In genomic region chr12:33003339-33003965, GRCm38 (mm10) we compare ENCODE assay signal across 17 mouse cellular contexts. TPM values are rescaled to one million over a fixed set of nuclear protein-coding genes. Genes with fewer than 3 reads are reported as not detected.
DNase-seq lines count a peak whose midpoint lies in the region; ATAC-seq and TF ChIP-seq lines count a peak whose summit lies in the region.
"Had no signal": no experiment of that assay in that cellular context is flagged by ENCODE, and none has a peak within 500 bp of the region (broad histone marks: within the 10 kb centered on the region; RNA-seq: fewer than 3 reads in every experiment).

No protein-coding gene starts in this region.

- H3K36me3 ChIP-seq in embryonic facial prominence, embryonic 14.5 days (ENCODE audit: control insufficient read depth, insufficient read depth, low read length) = no peaks in the 10 kb centered on the region
- H3K36me3 ChIP-seq in embryonic facial prominence, embryonic 10.5 days (replicated peaks) = no peaks in the 10 kb centered on the region
- H3K36me3 ChIP-seq in hindbrain, embryonic 14.5 days (replicated peaks; ENCODE audit: control insufficient read depth, insufficient read depth) = no peaks in the 10 kb centered on the region
- no peaks in the 10 kb centered on the region for H3K36me3 ChIP-seq in hindbrain, embryonic 10.5 days
- H3K36me3 ChIP-seq in midbrain, embryonic 16.5 days (ENCODE audit: control insufficient read depth, insufficient read depth, low read length) = no peaks in the 10 kb centered on the region
- H3K36me3 ChIP-seq: heart, embryonic 13.5 days had no signal

- no peaks in the 10 kb centered on the region for H3K27me3 ChIP-seq in embryonic facial prominence, embryonic 14.5 days (replicated peaks; ENCODE audit: control insufficient read depth, insufficient read depth, low read length)
- H3K27me3 ChIP-seq in embryonic facial prominence, embryonic 10.5 days (replicated peaks; ENCODE audit: low read depth, poor library complexity, severe bottlenecking) = no peaks in the 10 kb centered on the region
- no peaks in the 10 kb centered on the region for H3K27me3 ChIP-seq in hindbrain, embryonic 14.5 days (ENCODE audit: control insufficient read depth, insufficient read depth, low read length)
- H3K27me3 ChIP-seq in hindbrain, embryonic 10.5 days (ENCODE audit: insufficient read depth, poor library complexity, severe bottlenecking) = no peaks in the 10 kb centered on the region
- H3K27me3 ChIP-seq in midbrain, embryonic 16.5 days (ENCODE audit: control insufficient read depth, insufficient read depth, low read depth, low read length) = no peaks in the 10 kb centered on the region

- no peak overlapping the region for H3K27ac ChIP-seq in embryonic facial prominence, embryonic 14.5 days (replicated peaks; ENCODE audit: low read depth, low read length)
- H3K27ac ChIP-seq in embryonic facial prominence, embryonic 10.5 days (replicated peaks) = no peak overlapping the region
- no peak overlapping the region for H3K27ac ChIP-seq in hindbrain, embryonic 14.5 days
- no peak overlapping the region for H3K27ac ChIP-seq in hindbrain, embryonic 10.5 days
- no peak overlapping the region for H3K27ac ChIP-seq in midbrain, embryonic 16.5 days (ENCODE audit: low read length)
- H3K27ac ChIP-seq: heart, embryonic 13.5 days had no signal

- H3K9ac ChIP-seq in embryonic facial prominence, embryonic 14.5 days (ENCODE audit: low read depth, low read length) = no peak overlapping the region
- H3K9ac ChIP-seq in hindbrain, embryonic 14.5 days = no peak overlapping the region
- no peak overlapping the region for H3K9ac ChIP-seq in midbrain, embryonic 16.5 days (ENCODE audit: low read depth, low read length)
- H3K9ac ChIP-seq: heart, embryonic 13.5 days had no signal

- TF ChIP-seq POLR2A in brain, embryonic 14.5 days (IDR thresholded peaks at IDR 0.05; ENCODE audit: borderline replicate concordance, extremely low read depth, insufficient read depth, insufficient read length, poor library complexity, severe bottlenecking) = no peak

- no peak overlapping the region for H3K4me3 ChIP-seq in embryonic facial prominence, embryonic 14.5 days (ENCODE audit: low read depth, low read length)
- no peak overlapping the region for H3K4me3 ChIP-seq in embryonic facial prominence, embryonic 10.5 days
- H3K4me3 ChIP-seq in hindbrain, embryonic 14.5 days (replicated peaks; ENCODE audit: low read length) = no peak overlapping the region
- no peak overlapping the region for H3K4me3 ChIP-seq in hindbrain, embryonic 10.5 days
- H3K4me3 ChIP-seq in midbrain, embryonic 16.5 days (ENCODE audit: low read depth, low read length) = no peak overlapping the region
- H3K4me3 ChIP-seq: erythroblast, embryonic 14.5 days; heart, embryonic 13.5 days had no signal

- peaks cover 9% of the 10 kb centered on the region for H3K4me1 ChIP-seq in embryonic facial prominence, embryonic 14.5 days (ENCODE audit: control insufficient read depth, insufficient read depth, low read length)
- H3K4me1 ChIP-seq in embryonic facial prominence, embryonic 10.5 days = peaks cover 15% of the 10 kb centered on the region
- H3K4me1 ChIP-seq in hindbrain, embryonic 14.5 days (replicated peaks; ENCODE audit: control insufficient read depth, insufficient read depth, low read length) = no peaks in the 10 kb centered on the region
- H3K4me1 ChIP-seq in hindbrain, embryonic 10.5 days (replicated peaks) = peaks cover 4% of the 10 kb centered on the region
- H3K4me1 ChIP-seq in midbrain, embryonic 16.5 days (ENCODE audit: control insufficient read depth, insufficient read depth, low read length) = no peaks in the 10 kb centered on the region

- peak; percentile 68 for DNase-seq in embryonic facial prominence, embryonic 14.5 days (ENCODE audit: low spot score)
- DNase-seq in embryonic facial prominence, embryonic 10.5 days (ENCODE audit: low spot score) = no peak
- no peak for DNase-seq in hindbrain, embryonic 14.5 days (ENCODE audit: low spot score)
- no peak for DNase-seq in hindbrain, embryonic 10.5 days (ENCODE audit: low spot score)
- peak; percentile 41 for DNase-seq in brain, embryonic 14.5 days (ENCODE audit: low read depth)
- DNase-seq in Muller cell, postnatal 12 days (ENCODE audit: inconsistent ontology term) = no peak
- DNase-seq in heart, postnatal 36 days = no peak
- DNase-seq: adrenal gland, adult 2 months; cerebellum, adult 11 months; cerebellum, postnatal 36 days; kidney, adult 2 months; kidney, postnatal 14 days; lung, adult 18-20 months; lung, postnatal 36 days had no signal

- no peaks in the 10 kb centered on the region for H3K9me3 ChIP-seq in embryonic facial prominence, embryonic 14.5 days (ENCODE audit: control insufficient read depth, low read length)
- no peaks in the 10 kb centered on the region for H3K9me3 ChIP-seq in embryonic facial prominence, embryonic 10.5 days
- no peaks in the 10 kb centered on the region for H3K9me3 ChIP-seq in hindbrain, embryonic 14.5 days (ENCODE audit: control insufficient read depth, low read length)
- H3K9me3 ChIP-seq in hindbrain, embryonic 10.5 days = no peaks in the 10 kb centered on the region
- H3K9me3 ChIP-seq in midbrain, embryonic 16.5 days (replicated peaks; ENCODE audit: control insufficient read depth, low read length, poor library complexity, severe bottlenecking) = no peaks in the 10 kb centered on the region
- H3K9me3 ChIP-seq: heart, embryonic 13.5 days had no signal

- no peak overlapping the region for H3K4me2 ChIP-seq in embryonic facial prominence, embryonic 14.5 days (ENCODE audit: low read depth, low read length)
- no peak overlapping the region for H3K4me2 ChIP-seq in hindbrain, embryonic 14.5 days (replicated peaks)
- no peak overlapping the region for H3K4me2 ChIP-seq in midbrain, embryonic 16.5 days (ENCODE audit: low read length)
- H3K4me2 ChIP-seq: heart, embryonic 13.5 days had no signal

- intact Hi-C loops in heart, postnatal 36 days (cut with DNase I) = no loop called here

- TF ChIP-seq CTCF in brain, embryonic 14.5 days (IDR thresholded peaks at IDR 0.05; ENCODE audit: borderline replicate concordance, extremely low read depth, insufficient read depth, insufficient read length) = no peak

- 57% methylated on average over 8 of the region's 8 CpGs for WGBS in embryonic facial prominence, embryonic 14.5 days
- WGBS in embryonic facial prominence, embryonic 10.5 days = 76% methylated on average over 8 of the region's 8 CpGs
- 62% methylated on average over 8 of the region's 8 CpGs for WGBS in hindbrain, embryonic 14.5 days
- 69% methylated on average over 8 of the region's 8 CpGs for WGBS in hindbrain, embryonic 10.5 days
- WGBS in midbrain, embryonic 16.5 days = 48% methylated on average over 8 of the region's 8 CpGs

- ATAC-seq in embryonic facial prominence, embryonic 14.5 days (ENCODE audit: low read depth) = peak; percentile 47; the same call in 1 of the 2 replicates
- peak; percentile 31; the same call in 1 of the 2 replicates for ATAC-seq in hindbrain, embryonic 14.5 days (ENCODE audit: low FRiP score)
- peak; percentile 19; the same call in 1 of the 2 replicates for ATAC-seq in midbrain, embryonic 16.5 days

RNA-seq across cellular contexts. Expression of gene Sypl, which starts 49.8 kb away (rescaled TPM):
- polyA plus RNA-seq in embryonic facial prominence, embryonic 14.5 days (2014; fragmentation: Nextera tagmentation; extraction: Ambion mirVana) = 115 and 119 TPM in 2 replicates
- 48.6 and 50.3 TPM in 2 replicates for polyA plus RNA-seq in embryonic facial prominence, embryonic 10.5 days (2016; fragmentation: Nextera tagmentation; extraction: Ambion mirVana)
- polyA plus RNA-seq in hindbrain, embryonic 14.5 days (2014; fragmentation: Nextera tagmentation; extraction: Ambion mirVana) = 50.1 and 50.7 TPM in 2 replicates
- polyA plus RNA-seq in hindbrain, embryonic 10.5 days (2016; fragmentation: Nextera tagmentation; extraction: Ambion mirVana) = 40.9 and 48.8 TPM in 2 replicates
- polyA plus RNA-seq in brain, embryonic 14.5 days (2012; rRNA removed) = 27.7 and 28.9 TPM in 2 replicates
- polyA plus RNA-seq in midbrain, embryonic 16.5 days (2015; fragmentation: Nextera tagmentation; extraction: Ambion mirVana) = 36.1 and 37.5 TPM in 2 replicates
- 10 to 100 TPM; 87.0 to 90.2 TPM for total RNA-seq in heart, postnatal 36 days (2021)

Comparison
In these comparisons a context has a peak if more than half of its experiments do, and no peak if none do; other contexts are left out.
1. DNase-seq: peak in embryonic facial prominence, embryonic 14.5 days (single experiment) and brain, embryonic 14.5 days (single experiment); none in embryonic facial prominence, embryonic 10.5 days (single experiment), hindbrain, embryonic 14.5 days (single experiment), hindbrain, embryonic 10.5 days (single experiment), Muller cell, postnatal 12 days (single experiment) and heart, postnatal 36 days (0 of 2).
2. Peak in every context shown above with its lines, with median percentiles within 50 percentile points of each other: ATAC-seq.